Mouse (Mus musculus) T-cell, adult 2 months (primary cell): Measurements from ENCODE around the gene Mllt6.
"Not testable (repeated sequence)": the region's sequence is repeated elsewhere in the genome, so short reads cannot be mapped to it uniquely, and the experiment has no call there.

Experiments used
- DNase-seq: peaks from one replicate; pipeline ENCODE4 v3.0.0; 2022; ENCODE audit warnings: low spot score

Gene Mllt6

GRCm38 (mm10) chr11:97695712-97696401, 32.6 kb downstream of the Mllt6 start:
- DNase-seq = no peak

GRCm38 (mm10) chr11:97696669-97697068, 33.5 kb downstream of the Mllt6 start:
- DNase-seq = no peak

GRCm38 (mm10) chr11:97697199-97697890, 34.1 kb downstream of the Mllt6 start:
- no peak for DNase-seq

GRCm38 (mm10) chr11:97697891-97698529, 34.8 kb downstream of the Mllt6 start:
- DNase-seq = no peak

GRCm38 (mm10) chr11:97698741-97699611, 35.8 kb downstream of the Mllt6 start:
- DNase-seq = no peak

GRCm38 (mm10) chr11:97699626-97700002, 36.4 kb downstream of the Mllt6 start:
- DNase-seq = no peak

GRCm38 (mm10) chr11:97700003-97700745, 37.0 kb downstream of the Mllt6 start, which contains the start of gene Pcgf2:
Pcgf2 (minus strand) TSS chr11:97700497.
- DNase-seq = peak; percentile 55

GRCm38 (mm10) chr11:97700746-97701580, 37.7 kb downstream of the Mllt6 start:
- DNase-seq = no peak

- no peak for DNase-seq
Observed at GRCm38 (mm10) chr11:97701581-97702392, 38.6 kb downstream of the Mllt6 start.

GRCm38 (mm10) chr11:97702393-97702745, 39.2 kb downstream of the Mllt6 start:
- DNase-seq = peak; percentile 90

- peak; percentile 95 for DNase-seq
Observed at GRCm38 (mm10) chr11:97703039-97703826, 40.0 kb downstream of the Mllt6 start, which contains the start of gene Psmb3. Psmb3 (plus strand) TSS chr11:97703399.

GRCm38 (mm10) chr11:97710067-97710466, 46.9 kb downstream of the Mllt6 start:
- DNase-seq = not testable (repeated sequence)

GRCm38 (mm10) chr11:97711200-97711900, 48.1 kb downstream of the Mllt6 start:
- DNase-seq = peak; percentile 56

- no peak for DNase-seq
Observed at GRCm38 (mm10) chr11:97712286-97712685, 49.1 kb downstream of the Mllt6 start.

GRCm38 (mm10) chr11:97713896-97714295, 50.7 kb downstream of the Mllt6 start:
- DNase-seq = no peak

- no peak for DNase-seq
Observed at GRCm38 (mm10) chr11:97714356-97714755, 51.1 kb downstream of the Mllt6 start.

- no peak for DNase-seq
Observed at GRCm38 (mm10) chr11:97714784-97715760, 51.9 kb downstream of the Mllt6 start.
